Mouse (Mus musculus): ENCODE measurements around the gene Bdnf. TPM values are rescaled to one million over a fixed set of nuclear protein-coding genes. Genes with fewer than 3 reads are reported as not detected.

Bdnf gene
- polyA plus RNA-seq (2014; fragmentation: Illumina TruSeq; extraction: RNeasy Lipid Tissue Mini Kit (QIAGEN cat#74804)): 2.0 TPM

GRCm38 (mm10) chr2:109674532-109674931 lies at the start of gene Bdnf:
Gene Bdnf (plus strand): TSS chr2:109674700.

Other genes starting within 250 kb of the Bdnf start
- 232 TPM for gene Lin7c, start 216.2 kb downstream of the Bdnf start, polyA plus RNA-seq (2014; fragmentation: Illumina TruSeq; extraction: RNeasy Lipid Tissue Mini Kit (QIAGEN cat#74804))
- gene Lgr4, start 242.9 kb downstream of the Bdnf start, polyA plus RNA-seq (2014; fragmentation: Illumina TruSeq; extraction: RNeasy Lipid Tissue Mini Kit (QIAGEN cat#74804)): 73.3 TPM

All from ovary, adult 10 weeks (tissue).